Mouse (Mus musculus): ENCODE results near the gene Gm7073.
A peak's percentile ranks its signal among the peaks of the same experiment; 100 is the strongest.

Gm7073 gene

GRCm38 (mm10) chrX:60539149-60539548 lies at the start of gene Gm7073:
Gene Gm7073, minus strand, starts transcription at chrX:60539249.
- no peak for DNase-seq (ENCODE audit: low spot score in 2 of 2)

GRCm38 (mm10) chrX:60570539-60570938 lies 31.5 kb upstream of the Gm7073 start:
- no peak for DNase-seq (ENCODE audit: low spot score in 2 of 2)

GRCm38 (mm10) chrX:60569047-60569446 lies 30.0 kb upstream of the Gm7073 start:
- DNase-seq (ENCODE audit: low spot score in 2 of 2) = no peak

- no peak for DNase-seq (ENCODE audit: low spot score in 2 of 2)
Observed at GRCm38 (mm10) chrX:60555242-60555641, 16.2 kb upstream of the Gm7073 start.

GRCm38 (mm10) chrX:60547444-60548304 lies 8.6 kb upstream of the Gm7073 start:
- DNase-seq (ENCODE audit: low spot score in 2 of 2) = peak in 1 of 2 experiments; percentile 58

- DNase-seq (ENCODE audit: low spot score in 2 of 2) = no peak
Observed at GRCm38 (mm10) chrX:60547098-60547443, 8.0 kb upstream of the Gm7073 start.

GRCm38 (mm10) chrX:60545906-60546305 lies 6.9 kb upstream of the Gm7073 start:
- no peak for DNase-seq (ENCODE audit: low spot score in 2 of 2)

- DNase-seq (ENCODE audit: low spot score in 2 of 2) = no peak
Observed at GRCm38 (mm10) chrX:60545444-60545843, 6.4 kb upstream of the Gm7073 start.

- no peak for DNase-seq (ENCODE audit: low spot score in 2 of 2)
Observed at GRCm38 (mm10) chrX:60544098-60544497, 5.0 kb upstream of the Gm7073 start.

- no peak for DNase-seq (ENCODE audit: low spot score in 2 of 2)
Observed at GRCm38 (mm10) chrX:60542901-60543300, 3.9 kb upstream of the Gm7073 start.

GRCm38 (mm10) chrX:60503995-60504394 lies 35.1 kb downstream of the Gm7073 start:
- no peak for DNase-seq (ENCODE audit: low spot score in 2 of 2)

- no peak for DNase-seq (ENCODE audit: low spot score in 2 of 2)
Observed at GRCm38 (mm10) chrX:60497750-60498149, 41.3 kb downstream of the Gm7073 start.

- no peak for DNase-seq (ENCODE audit: low spot score in 2 of 2)
Observed at GRCm38 (mm10) chrX:60495308-60495707, 43.7 kb downstream of the Gm7073 start.

- DNase-seq (ENCODE audit: low spot score in 2 of 2) = no peak
Observed at GRCm38 (mm10) chrX:60463786-60464185, 75.3 kb downstream of the Gm7073 start.

GRCm38 (mm10) chrX:60414563-60415111 lies 124.4 kb downstream of the Gm7073 start:
- no peak for DNase-seq (ENCODE audit: low spot score in 2 of 2)

GRCm38 (mm10) chrX:60405681-60406080 lies 133.4 kb downstream of the Gm7073 start:
- no peak for DNase-seq (ENCODE audit: low spot score in 2 of 2)

- DNase-seq (ENCODE audit: low spot score in 2 of 2) = peak; percentile 84 to 89
Observed at GRCm38 (mm10) chrX:60404668-60405044, 134.4 kb downstream of the Gm7073 start.

- peak; percentile 72 to 85 for DNase-seq (ENCODE audit: low spot score in 2 of 2)
Observed at GRCm38 (mm10) chrX:60403764-60404667, 135.0 kb downstream of the Gm7073 start.

GRCm38 (mm10) chrX:60403062-60403763 lies 135.8 kb downstream of the Gm7073 start:
- DNase-seq (ENCODE audit: low spot score in 2 of 2) = peak; percentile 12 to 64

GRCm38 (mm10) chrX:60394292-60394691 lies 144.8 kb downstream of the Gm7073 start:
- DNase-seq (ENCODE audit: low spot score in 2 of 2) = no peak

- no peak for DNase-seq (ENCODE audit: low spot score in 2 of 2)
Observed at GRCm38 (mm10) chrX:60386852-60387251, 152.2 kb downstream of the Gm7073 start.
